Mouse (Mus musculus) C2C12 (cell line): ENCODE data around the gene Mroh7.

Experiments used
- CEBPB ChIP-seq: IDR thresholded peaks from one replicate; pipeline ENCODE4 v1.6.1; 2011; ENCODE audit warnings: low read depth, mild to moderate bottlenecking, control low read depth, moderate library complexity
- CTCF ChIP-seq: IDR thresholded peaks from one replicate; pipeline ENCODE4 v1.5.1; 2011; ENCODE audit not compliant: control insufficient read depth, insufficient read depth, insufficient read length
- MAX ChIP-seq: IDR thresholded peaks from one replicate; pipeline ENCODE4 v1.6.1; 2011; ENCODE audit warnings: mild to moderate bottlenecking, control low read depth
- MYOD1 ChIP-seq: IDR thresholded peaks from one replicate; pipeline ENCODE4 v1.6.1; 2011; ENCODE audit warnings: low read depth; ENCODE audit not compliant: control insufficient read depth, insufficient read length

DNA sequence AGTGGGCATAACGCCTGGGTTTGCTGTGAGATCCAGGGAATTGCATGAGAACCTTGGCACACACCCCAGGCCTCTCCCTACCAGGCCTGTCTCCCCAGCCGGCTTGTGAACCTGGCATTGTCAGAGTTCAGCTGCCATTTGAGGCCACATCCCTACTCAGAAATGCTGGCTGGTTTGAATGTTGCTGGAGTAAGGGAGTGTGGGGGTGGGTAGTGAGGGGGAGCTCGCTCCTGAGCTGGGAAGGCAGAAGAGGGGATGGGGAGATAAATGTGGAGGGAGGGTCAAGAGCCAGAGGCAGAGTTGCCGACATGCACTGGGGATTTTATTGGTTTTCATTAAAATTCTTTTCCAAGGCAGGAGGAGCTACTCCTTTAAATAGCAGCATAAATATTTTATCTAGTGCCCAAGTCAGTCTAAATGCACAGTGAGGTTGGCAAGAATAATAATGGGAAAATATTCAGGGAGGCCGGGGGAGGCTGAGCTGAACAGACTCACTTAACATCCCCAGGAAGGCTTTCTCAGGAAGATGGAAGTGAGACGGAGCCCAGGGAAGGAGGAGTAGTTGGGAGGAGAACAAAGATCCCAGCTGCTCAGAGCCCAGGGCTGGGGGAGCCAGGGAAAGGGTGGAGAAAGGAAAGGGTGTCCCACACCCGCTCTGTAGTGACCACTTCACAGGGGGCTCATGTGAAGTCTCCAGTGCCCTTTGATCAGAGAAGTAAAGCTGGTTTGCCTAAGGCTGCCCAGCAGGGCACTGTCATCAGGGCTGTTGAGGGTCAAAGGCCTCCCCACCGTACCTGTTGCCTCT, 97.2 kb downstream of the Mroh7 start:
- TF ChIP-seq CTCF (no peak), MAX (no peak), MYOD1 (no peak), CEBPB (no peak)
